Mouse (Mus musculus): Measurements from ENCODE around the gene Gas8. TPM values are rescaled to one million over a fixed set of nuclear protein-coding genes. Genes with fewer than 3 reads are reported as not detected.
A peak's percentile ranks its signal among the peaks of the same experiment; 100 is the strongest.

Gene Gas8
- total and polyA plus RNA-seq, 2 experiments from 2014 or later, result 21.4 to 43.9 TPM

GRCm38 (mm10) chr8:123478456-123479218, 40.0 kb upstream of the Gas8 start:
- Histone ChIP-seq H3K4me3 (ENCODE audit: low read depth, low read length) (peak overlapping the region; percentile 74), H3K27ac (ENCODE audit: low read depth, low read length) (peak overlapping the region; percentile 96), H3K36me3 (ENCODE audit: insufficient read depth, low read length) (peaks cover 13% of the 10 kb centered on the region), H3K9me3 (ENCODE audit: low read length) (no peaks in the 10 kb centered on the region), H3K4me1 (ENCODE audit: insufficient read depth, low read length) (peaks cover 10% of the 10 kb centered on the region), H3K27me3 (ENCODE audit: insufficient read depth, low read length) (no peaks in the 10 kb centered on the region), H3K9ac (replicated peaks; ENCODE audit: low read length, poor library complexity, severe bottlenecking) (peak overlapping the region; percentile 79), H3K4me2 (ENCODE audit: low read depth, low read length, poor library complexity, severe bottlenecking) (peak overlapping the region; percentile 66)
- no peak for TF ChIP-seq CTCF (IDR thresholded peaks at IDR 0.05)
- 35% methylated on average over 16 of the region's 16 CpGs for WGBS
- ATAC-seq (ENCODE audit: low FRiP score), result no peak
- peak; percentile 42 for DNase-seq (ENCODE audit: low spot score)

- TF ChIP-seq CTCF (IDR thresholded peaks at IDR 0.05), result 0 out of 2 replicates have a peak, but pooled peaks have one; percentile 23
- no peak overlapping the region for H3K4me3 ChIP-seq (ENCODE audit: low read depth, low read length)
- no peak overlapping the region for H3K9ac ChIP-seq (replicated peaks; ENCODE audit: low read length, poor library complexity, severe bottlenecking)
- H3K4me1 ChIP-seq (ENCODE audit: insufficient read depth, low read length), result peaks cover 10% of the 10 kb centered on the region
- WGBS, result 89% methylated on average over 7 of the region's 7 CpGs
- no peaks in the 10 kb centered on the region for H3K9me3 ChIP-seq (ENCODE audit: low read length)
- H3K27ac ChIP-seq (ENCODE audit: low read depth, low read length), result no peak overlapping the region
- H3K27me3 ChIP-seq (ENCODE audit: insufficient read depth, low read length), result no peaks in the 10 kb centered on the region
- DNase-seq (ENCODE audit: low spot score) (no peak), ATAC-seq (ENCODE audit: low FRiP score) (no peak)
- H3K4me2 ChIP-seq (ENCODE audit: low read depth, low read length, poor library complexity, severe bottlenecking), result no peak overlapping the region
- peaks cover 39% of the 10 kb centered on the region for H3K36me3 ChIP-seq (ENCODE audit: insufficient read depth, low read length)
Observed at GRCm38 (mm10) chr8:123482627-123483026, 36.0 kb upstream of the Gas8 start.

GRCm38 (mm10) chr8:123491280-123492075, 27.2 kb upstream of the Gas8 start:
- no peak for TF ChIP-seq CTCF (IDR thresholded peaks at IDR 0.05)
- DNase-seq (ENCODE audit: low spot score), result no peak
- no peak overlapping the region for H3K4me2 ChIP-seq (ENCODE audit: low read depth, low read length, poor library complexity, severe bottlenecking)
- no peaks in the 10 kb centered on the region for H3K27me3 ChIP-seq (ENCODE audit: insufficient read depth, low read length)
- no peak overlapping the region for H3K4me3 ChIP-seq (ENCODE audit: low read depth, low read length)
- no peak overlapping the region for H3K27ac ChIP-seq (ENCODE audit: low read depth, low read length)
- 95% methylated on average over 15 of the region's 15 CpGs for WGBS
- no peaks in the 10 kb centered on the region for H3K4me1 ChIP-seq (ENCODE audit: insufficient read depth, low read length)
- no peak for ATAC-seq (ENCODE audit: low FRiP score)
- H3K9ac ChIP-seq (replicated peaks; ENCODE audit: low read length, poor library complexity, severe bottlenecking), result no peak overlapping the region
- H3K9me3 ChIP-seq (ENCODE audit: low read length), result no peaks in the 10 kb centered on the region
- peaks cover 86% of the 10 kb centered on the region for H3K36me3 ChIP-seq (ENCODE audit: insufficient read depth, low read length)

- no peak for TF ChIP-seq CTCF (IDR thresholded peaks at IDR 0.05)
- Histone ChIP-seq H3K4me2 (ENCODE audit: low read depth, low read length, poor library complexity, severe bottlenecking) (no peak overlapping the region), H3K36me3 (ENCODE audit: insufficient read depth, low read length) (peaks cover 79% of the 10 kb centered on the region), H3K27me3 (ENCODE audit: insufficient read depth, low read length) (no peaks in the 10 kb centered on the region), H3K4me3 (ENCODE audit: low read depth, low read length) (no peak overlapping the region), H3K9ac (replicated peaks; ENCODE audit: low read length, poor library complexity, severe bottlenecking) (no peak overlapping the region), H3K9me3 (ENCODE audit: low read length) (no peaks in the 10 kb centered on the region), H3K4me1 (ENCODE audit: insufficient read depth, low read length) (no peaks in the 10 kb centered on the region), H3K27ac (ENCODE audit: low read depth, low read length) (no peak overlapping the region)
- DNase-seq (ENCODE audit: low spot score), result no peak
- WGBS, result 95% methylated on average over 9 of the region's 9 CpGs
- no peak for ATAC-seq (ENCODE audit: low FRiP score)
Observed at GRCm38 (mm10) chr8:123492898-123493297, 25.7 kb upstream of the Gas8 start.

- WGBS, result 93% methylated on average over 4 of the region's 4 CpGs
- no peak overlapping the region for H3K4me2 ChIP-seq (ENCODE audit: low read depth, low read length, poor library complexity, severe bottlenecking)
- no peak overlapping the region for H3K9ac ChIP-seq (replicated peaks; ENCODE audit: low read length, poor library complexity, severe bottlenecking)
- no peaks in the 10 kb centered on the region for H3K27me3 ChIP-seq (ENCODE audit: insufficient read depth, low read length)
- peak; percentile 34; the same call in 1 of the 2 replicates for TF ChIP-seq CTCF (IDR thresholded peaks at IDR 0.05)
- H3K4me1 ChIP-seq (ENCODE audit: insufficient read depth, low read length), result no peaks in the 10 kb centered on the region
- no peak overlapping the region for H3K27ac ChIP-seq (ENCODE audit: low read depth, low read length)
- DNase-seq (ENCODE audit: low spot score), result no peak
- peaks cover 83% of the 10 kb centered on the region for H3K36me3 ChIP-seq (ENCODE audit: insufficient read depth, low read length)
- no peak for ATAC-seq (ENCODE audit: low FRiP score)
- H3K4me3 ChIP-seq (ENCODE audit: low read depth, low read length), result no peak overlapping the region
- H3K9me3 ChIP-seq (ENCODE audit: low read length), result no peaks in the 10 kb centered on the region
Observed at GRCm38 (mm10) chr8:123497699-123498098, 20.9 kb upstream of the Gas8 start.

GRCm38 (mm10) chr8:123498963-123499362, 19.7 kb upstream of the Gas8 start:
- Histone ChIP-seq H3K27ac (ENCODE audit: low read depth, low read length) (no peak overlapping the region), H3K36me3 (ENCODE audit: insufficient read depth, low read length) (peaks cover 80% of the 10 kb centered on the region), H3K4me3 (ENCODE audit: low read depth, low read length) (no peak overlapping the region), H3K9ac (replicated peaks; ENCODE audit: low read length, poor library complexity, severe bottlenecking) (no peak overlapping the region), H3K9me3 (ENCODE audit: low read length) (no peaks in the 10 kb centered on the region), H3K27me3 (ENCODE audit: insufficient read depth, low read length) (no peaks in the 10 kb centered on the region), H3K4me1 (ENCODE audit: insufficient read depth, low read length) (no peaks in the 10 kb centered on the region), H3K4me2 (ENCODE audit: low read depth, low read length, poor library complexity, severe bottlenecking) (no peak overlapping the region)
- TF ChIP-seq CTCF (IDR thresholded peaks at IDR 0.05), result no peak
- no peak for ATAC-seq (ENCODE audit: low FRiP score)
- DNase-seq (ENCODE audit: low spot score), result no peak
- WGBS, result 91% methylated on average over 11 of the region's 11 CpGs

All from midbrain, postnatal 0 days (tissue).